In the genomic region with DNA sequence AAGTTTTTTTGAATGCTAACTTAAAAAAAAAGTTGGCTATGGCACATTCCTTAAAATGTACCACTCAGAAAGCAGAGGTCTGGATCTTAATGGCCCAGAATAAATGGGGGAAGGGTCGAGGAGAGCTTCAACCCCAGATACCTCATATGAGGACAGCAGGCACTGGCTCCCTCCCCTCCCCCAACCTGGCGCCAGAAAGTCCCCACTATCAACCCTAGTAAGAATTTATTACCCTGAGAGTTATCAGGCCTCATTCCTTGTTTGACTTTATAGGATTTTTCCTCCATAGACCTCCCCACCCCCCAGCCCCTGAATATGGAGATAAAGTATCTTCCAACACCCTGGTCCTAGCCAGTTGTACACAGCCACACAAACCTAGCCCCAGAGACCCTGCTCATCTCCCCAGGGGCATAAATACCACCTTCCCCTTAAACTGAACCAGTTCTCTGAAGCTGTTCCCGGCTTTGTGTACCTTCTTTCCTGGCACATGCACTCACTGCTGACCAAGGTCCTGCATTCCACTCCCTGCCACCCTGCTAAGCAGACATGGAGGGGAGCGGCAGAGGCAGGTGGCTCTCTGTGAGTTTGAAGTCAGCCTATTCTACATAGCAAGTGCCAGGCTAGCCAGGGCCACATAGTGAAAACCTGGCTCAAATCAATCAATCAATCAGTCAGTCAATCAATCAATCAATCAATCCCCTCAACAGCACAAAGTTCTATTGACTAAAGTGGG, we compare ENCODE assay signal across 30 mouse cellular contexts. TPM values are rescaled to one million over a fixed set of nuclear protein-coding genes. Genes with fewer than 3 reads are reported as not detected.
DNase-seq lines count a peak whose midpoint lies in the region; ATAC-seq and TF ChIP-seq lines count a peak whose summit lies in the region.
"Had no signal": no experiment of that assay in that cellular context is flagged by ENCODE, and none has a peak within 500 bp of the region (broad histone marks: within the 10 kb centered on the region; RNA-seq: fewer than 3 reads in every experiment).

No protein-coding gene starts in this region.

- no peak overlapping the region for H3K9ac ChIP-seq in hindbrain, postnatal 0 days (replicated peaks; ENCODE audit: low read length)
- H3K9ac ChIP-seq in midbrain, postnatal 0 days (replicated peaks; ENCODE audit: low read length, poor library complexity, severe bottlenecking) = no peak overlapping the region
- no peak overlapping the region for H3K9ac ChIP-seq in intestine, embryonic 15.5 days
- H3K9ac ChIP-seq: hindbrain, embryonic 15.5 days; lung, embryonic 15.5 days; midbrain, embryonic 15.5 days had no signal

- H3K4me2 ChIP-seq in hindbrain, postnatal 0 days (ENCODE audit: low read depth, low read length) = no peak overlapping the region
- no peak overlapping the region for H3K4me2 ChIP-seq in midbrain, postnatal 0 days (ENCODE audit: low read depth, low read length, poor library complexity, severe bottlenecking)
- H3K4me2 ChIP-seq in intestine, embryonic 15.5 days (replicated peaks) = no peak overlapping the region
- H3K4me2 ChIP-seq: hindbrain, embryonic 15.5 days; liver, embryonic 11.5 days; lung, embryonic 15.5 days; midbrain, embryonic 15.5 days; neural tube, embryonic 13.5 days had no signal

- peaks cover 47% of the 10 kb centered on the region for H3K36me3 ChIP-seq in hindbrain, embryonic 10.5 days
- peaks cover 37% of the 10 kb centered on the region for H3K36me3 ChIP-seq in hindbrain, postnatal 0 days (ENCODE audit: insufficient read depth, low read length)
- peaks cover 48% of the 10 kb centered on the region for H3K36me3 ChIP-seq in midbrain, embryonic 10.5 days
- H3K36me3 ChIP-seq in midbrain, postnatal 0 days (ENCODE audit: insufficient read depth, low read length) = peaks cover 31% of the 10 kb centered on the region
- peaks cover 27% of the 10 kb centered on the region for H3K36me3 ChIP-seq in intestine, embryonic 15.5 days
- H3K36me3 ChIP-seq in small intestine, adult 2 months (ENCODE audit: control insufficient read depth, insufficient read depth, low read length) = peaks cover 45% of the 10 kb centered on the region

- TF ChIP-seq POLR2A in small intestine, adult 2 months (IDR thresholded peaks at IDR 0.05; ENCODE audit: low read depth, low read length) = no peak
- TF ChIP-seq POLR2A in cerebellum, adult 2 months (IDR thresholded peaks at IDR 0.05; ENCODE audit: borderline replicate concordance, insufficient read depth, low read length) = no peak

- H3K4me3 ChIP-seq in hindbrain, embryonic 10.5 days = no peak overlapping the region
- no peak overlapping the region for H3K4me3 ChIP-seq in hindbrain, postnatal 0 days (ENCODE audit: low read length)
- H3K4me3 ChIP-seq in midbrain, embryonic 10.5 days = no peak overlapping the region
- no peak overlapping the region for H3K4me3 ChIP-seq in midbrain, postnatal 0 days (ENCODE audit: low read depth, low read length)
- no peak overlapping the region for H3K4me3 ChIP-seq in intestine, embryonic 15.5 days (replicated peaks)
- H3K4me3 ChIP-seq in small intestine, adult 2 months (ENCODE audit: low read depth, low read length) = no peak overlapping the region
- H3K4me3 ChIP-seq in cerebellum, adult 2 months (replicated peaks; ENCODE audit: insufficient read depth, low read depth, low read length) = no peak overlapping the region
- H3K4me3 ChIP-seq: erythroblast, embryonic 14.5 days; hindbrain, embryonic 15.5 days; lung, embryonic 15.5 days; midbrain, embryonic 15.5 days; myocyte; neural tube, embryonic 13.5 days had no signal

- DNase-seq in hindbrain, embryonic 10.5 days (ENCODE audit: low spot score) = no peak
- DNase-seq in hindbrain, postnatal 0 days (ENCODE audit: low spot score) = no peak
- no peak for DNase-seq in midbrain, embryonic 10.5 days (ENCODE audit: low spot score)
- DNase-seq in midbrain, postnatal 0 days (ENCODE audit: low spot score) = no peak
- no peak for DNase-seq in cerebellum, adult 2 months
- DNase-seq: adrenal gland, postnatal 10 days; cerebellum, adult 9-10 months; embryo, embryonic 11 days; gastrocnemius, postnatal 14 days; kidney, adult 18-20 months; kidney, postnatal 4 days had no signal

- H3K27ac ChIP-seq in hindbrain, embryonic 10.5 days = peak overlapping the region; percentile 75
- no peak overlapping the region for H3K27ac ChIP-seq in hindbrain, postnatal 0 days
- 0 out of 2 replicates have a peak overlapping the region, but pooled peaks have one; percentile 18 for H3K27ac ChIP-seq in midbrain, embryonic 10.5 days (replicated peaks)
- H3K27ac ChIP-seq in midbrain, postnatal 0 days (ENCODE audit: low read depth, low read length) = no peak overlapping the region
- peak overlapping the region; percentile 59; the same call in 1 of the 2 replicates for H3K27ac ChIP-seq in intestine, embryonic 15.5 days
- H3K27ac ChIP-seq in small intestine, adult 2 months (ENCODE audit: insufficient read depth, low read depth, low read length) = peak overlapping the region; percentile 16; the same call in 1 of the 2 replicates
- H3K27ac ChIP-seq in cerebellum, adult 2 months (ENCODE audit: insufficient read depth, low read length) = no peak overlapping the region
- H3K27ac ChIP-seq: kidney, postnatal 0 days; lung, embryonic 15.5 days had no signal

- H3K4me1 ChIP-seq in hindbrain, embryonic 10.5 days (replicated peaks) = peaks cover 68% of the 10 kb centered on the region
- H3K4me1 ChIP-seq in hindbrain, postnatal 0 days (ENCODE audit: insufficient read depth, low read length) = 0 out of 2 replicates have a peak, but pooled peaks cover 4% of the 10 kb centered on the region
- peaks cover 56% of the 10 kb centered on the region for H3K4me1 ChIP-seq in midbrain, embryonic 10.5 days
- H3K4me1 ChIP-seq in midbrain, postnatal 0 days (ENCODE audit: insufficient read depth, low read length) = no peaks in the 10 kb centered on the region
- peaks cover 21% of the 10 kb centered on the region for H3K4me1 ChIP-seq in intestine, embryonic 15.5 days (replicated peaks)
- H3K4me1 ChIP-seq in small intestine, adult 2 months (ENCODE audit: control insufficient read depth, insufficient read depth, insufficient read length, low read length) = peaks cover 12% of the 10 kb centered on the region
- H3K4me1 ChIP-seq in cerebellum, adult 2 months (ENCODE audit: control insufficient read depth, insufficient read depth, low read length) = peaks cover 10% of the 10 kb centered on the region
- H3K4me1 ChIP-seq: lung, embryonic 15.5 days had no signal

- no peaks in the 10 kb centered on the region for H3K9me3 ChIP-seq in hindbrain, embryonic 10.5 days
- H3K9me3 ChIP-seq in hindbrain, postnatal 0 days (ENCODE audit: low read length) = no peaks in the 10 kb centered on the region
- no peaks in the 10 kb centered on the region for H3K9me3 ChIP-seq in midbrain, embryonic 10.5 days (replicated peaks)
- no peaks in the 10 kb centered on the region for H3K9me3 ChIP-seq in midbrain, postnatal 0 days (ENCODE audit: low read length)
- H3K9me3 ChIP-seq in intestine, embryonic 15.5 days = no peaks in the 10 kb centered on the region
- H3K9me3 ChIP-seq: hindbrain, embryonic 15.5 days; lung, embryonic 15.5 days; midbrain, embryonic 15.5 days; neural tube, embryonic 13.5 days had no signal

- 65% methylated on average over 4 of the region's 4 CpGs for WGBS in hindbrain, embryonic 10.5 days
- WGBS in hindbrain, postnatal 0 days = 63% methylated on average over 4 of the region's 4 CpGs
- 63% methylated on average over 4 of the region's 4 CpGs for WGBS in midbrain, embryonic 10.5 days
- WGBS in midbrain, postnatal 0 days = 67% methylated on average over 4 of the region's 4 CpGs
- 18% methylated on average over 4 of the region's 4 CpGs for WGBS in intestine, embryonic 15.5 days
- 22% methylated on average over 4 of the region's 4 CpGs for WGBS in small intestine, adult 2 months
- WGBS in cerebellum, adult 2 months = 36% methylated on average over 4 of the region's 4 CpGs

- ATAC-seq in hindbrain, postnatal 0 days = no peak
- ATAC-seq in midbrain, postnatal 0 days (ENCODE audit: low FRiP score) = no peak
- ATAC-seq in intestine, embryonic 15.5 days = peak; percentile 83
- ATAC-seq: midbrain, embryonic 15.5 days; Patski had no signal

- no peaks in the 10 kb centered on the region for H3K27me3 ChIP-seq in hindbrain, embryonic 10.5 days (ENCODE audit: insufficient read depth, poor library complexity, severe bottlenecking)
- no peaks in the 10 kb centered on the region for H3K27me3 ChIP-seq in hindbrain, postnatal 0 days (ENCODE audit: insufficient read depth, low read length)
- no peaks in the 10 kb centered on the region for H3K27me3 ChIP-seq in midbrain, embryonic 10.5 days (ENCODE audit: low read depth, poor library complexity, severe bottlenecking)
- H3K27me3 ChIP-seq in midbrain, postnatal 0 days (ENCODE audit: insufficient read depth, low read length) = no peaks in the 10 kb centered on the region
- no peaks in the 10 kb centered on the region for H3K27me3 ChIP-seq in intestine, embryonic 15.5 days (replicated peaks)
- no peaks in the 10 kb centered on the region for H3K27me3 ChIP-seq in small intestine, adult 2 months (ENCODE audit: control insufficient read depth, insufficient read depth, low read length)
- no peaks in the 10 kb centered on the region for H3K27me3 ChIP-seq in cerebellum, adult 2 months (ENCODE audit: control insufficient read depth, insufficient read depth, low read length)
- H3K27me3 ChIP-seq: hindbrain, embryonic 15.5 days; lung, embryonic 15.5 days; midbrain, embryonic 15.5 days; neural tube, embryonic 13.5 days; Patski had no signal

- no peak for TF ChIP-seq CTCF in hindbrain, postnatal 0 days (IDR thresholded peaks at IDR 0.05; ENCODE audit: low read depth)
- no peak for TF ChIP-seq CTCF in midbrain, postnatal 0 days (IDR thresholded peaks at IDR 0.05)
- no peak for TF ChIP-seq CTCF in small intestine, adult 2 months (IDR thresholded peaks at IDR 0.05; ENCODE audit: extremely low read depth, insufficient read length, insufficient replicate concordance, low read depth, low read length)
- TF ChIP-seq CTCF in cerebellum, adult 2 months (IDR thresholded peaks at IDR 0.05; ENCODE audit: borderline replicate concordance, insufficient read depth, low read depth, low read length) = no peak

RNA-seq across cellular contexts. Expression of gene Nhlh1, which starts 6.1 kb away (rescaled TPM):
- polyA plus RNA-seq in hindbrain, embryonic 10.5 days (2016; fragmentation: Nextera tagmentation; extraction: Ambion mirVana) = 9.9 and 16.3 TPM in 2 replicates
- 13.3 and 17.3 TPM in 2 replicates for total RNA-seq in hindbrain, postnatal 0 days (2014; rRNA removed)
- polyA plus RNA-seq in hindbrain, postnatal 0 days (2015; fragmentation: Nextera tagmentation; extraction: Ambion mirVana) = 2.3 and 2.4 TPM in 2 replicates
- polyA plus RNA-seq in midbrain, embryonic 10.5 days (2016; fragmentation: Nextera tagmentation; extraction: Ambion mirVana) = 5.5 and 6.9 TPM in 2 replicates
- 0.38 and 3.6 TPM in 2 replicates for total RNA-seq in midbrain, postnatal 0 days (2014; rRNA removed)
- 0.12 TPM in 1 of 2 replicates, not detected in the other for polyA plus RNA-seq in midbrain, postnatal 0 days (2015; fragmentation: Nextera tagmentation; extraction: Ambion mirVana)
- 0.06 and 0.09 TPM in 2 replicates for polyA plus RNA-seq in intestine, embryonic 15.5 days (2015; fragmentation: Nextera tagmentation; extraction: Ambion mirVana)
- 0.10 and 0.13 TPM in 2 replicates for polyA plus RNA-seq in small intestine, adult 2 months (2012; rRNA removed)
- polyA plus RNA-seq in cerebellum, adult 2 months (2012; rRNA removed) = 0.05 and 0.07 TPM in 2 replicates
- total RNA-seq: gastrocnemius, postnatal 14 days; granulocyte monocyte progenitor cell, adult 5-6 weeks; heart, postnatal 25 days; megakaryocyte, adult 5-6 weeks; MEL had no signal
- polyA plus RNA-seq: erythroblast, embryonic 14.5 days; heart, embryonic 14.5 days; kidney, postnatal 0 days; limb, embryonic 11.5 days; liver, embryonic 16.5 days; lung, embryonic 15.5 days; Patski; stomach, embryonic 14.5 days had no signal

RNA-seq across cellular contexts. Expression of gene Copa, which starts 18.9 kb away (rescaled TPM):
- 173 and 187 TPM in 2 replicates for polyA plus RNA-seq in hindbrain, embryonic 10.5 days (2016; fragmentation: Nextera tagmentation; extraction: Ambion mirVana)
- 189 and 191 TPM in 2 replicates for total RNA-seq in hindbrain, postnatal 0 days (2014; rRNA removed)
- 136 and 142 TPM in 2 replicates for polyA plus RNA-seq in hindbrain, postnatal 0 days (2015; fragmentation: Nextera tagmentation; extraction: Ambion mirVana)
- 175 and 206 TPM in 2 replicates for polyA plus RNA-seq in midbrain, embryonic 10.5 days (2016; fragmentation: Nextera tagmentation; extraction: Ambion mirVana)
- total RNA-seq in midbrain, postnatal 0 days (2014; rRNA removed) = 207 and 225 TPM in 2 replicates
- 149 and 155 TPM in 2 replicates for polyA plus RNA-seq in midbrain, postnatal 0 days (2015; fragmentation: Nextera tagmentation; extraction: Ambion mirVana)
- 201 and 203 TPM in 2 replicates for polyA plus RNA-seq in intestine, embryonic 15.5 days (2015; fragmentation: Nextera tagmentation; extraction: Ambion mirVana)
- 25.0 and 46.0 TPM in 2 replicates for polyA plus RNA-seq in small intestine, adult 2 months (2012; rRNA removed)
- 125 and 131 TPM in 2 replicates for polyA plus RNA-seq in cerebellum, adult 2 months (2012; rRNA removed)

RNA-seq across cellular contexts. Expression of gene Ncstn, which starts 19.1 kb away (rescaled TPM):
- polyA plus RNA-seq in hindbrain, embryonic 10.5 days (2016; fragmentation: Nextera tagmentation; extraction: Ambion mirVana) = 112 and 127 TPM in 2 replicates
- 77.5 and 86.9 TPM in 2 replicates for total RNA-seq in hindbrain, postnatal 0 days (2014; rRNA removed)
- polyA plus RNA-seq in hindbrain, postnatal 0 days (2015; fragmentation: Nextera tagmentation; extraction: Ambion mirVana) = 95.0 and 101 TPM in 2 replicates
- polyA plus RNA-seq in midbrain, embryonic 10.5 days (2016; fragmentation: Nextera tagmentation; extraction: Ambion mirVana) = 106 and 129 TPM in 2 replicates
- 70.3 and 78.7 TPM in 2 replicates for total RNA-seq in midbrain, postnatal 0 days (2014; rRNA removed)
- polyA plus RNA-seq in midbrain, postnatal 0 days (2015; fragmentation: Nextera tagmentation; extraction: Ambion mirVana) = 93.3 and 93.7 TPM in 2 replicates
- polyA plus RNA-seq in intestine, embryonic 15.5 days (2015; fragmentation: Nextera tagmentation; extraction: Ambion mirVana) = 135 and 136 TPM in 2 replicates
- polyA plus RNA-seq in small intestine, adult 2 months (2012; rRNA removed) = 46.4 and 118 TPM in 2 replicates
- polyA plus RNA-seq in cerebellum, adult 2 months (2012; rRNA removed) = 84.3 and 89.3 TPM in 2 replicates

RNA-seq across cellular contexts. Expression of gene Vangl2, which starts 35.2 kb away (rescaled TPM):
- 46.0 and 72.6 TPM in 2 replicates for polyA plus RNA-seq in hindbrain, embryonic 10.5 days (2016; fragmentation: Nextera tagmentation; extraction: Ambion mirVana)
- 86.6 and 117 TPM in 2 replicates for total RNA-seq in hindbrain, postnatal 0 days (2014; rRNA removed)
- polyA plus RNA-seq in hindbrain, postnatal 0 days (2015; fragmentation: Nextera tagmentation; extraction: Ambion mirVana) = 33.0 and 36.5 TPM in 2 replicates
- 49.1 and 55.4 TPM in 2 replicates for polyA plus RNA-seq in midbrain, embryonic 10.5 days (2016; fragmentation: Nextera tagmentation; extraction: Ambion mirVana)
- total RNA-seq in midbrain, postnatal 0 days (2014; rRNA removed) = 85.8 and 115 TPM in 2 replicates
- polyA plus RNA-seq in midbrain, postnatal 0 days (2015; fragmentation: Nextera tagmentation; extraction: Ambion mirVana) = 43.1 and 44.2 TPM in 2 replicates
- polyA plus RNA-seq in intestine, embryonic 15.5 days (2015; fragmentation: Nextera tagmentation; extraction: Ambion mirVana) = 8.9 and 10.1 TPM in 2 replicates
- polyA plus RNA-seq in small intestine, adult 2 months (2012; rRNA removed) = 1.4 and 1.6 TPM in 2 replicates
- polyA plus RNA-seq in cerebellum, adult 2 months (2012; rRNA removed) = 10.5 and 13.1 TPM in 2 replicates

Comparison
In these comparisons a context has a peak if more than half of its experiments do, and no peak if none do; other contexts are left out.
1. H3K27ac ChIP-seq: peak in hindbrain, embryonic 10.5 days (single experiment), midbrain, embryonic 10.5 days (single experiment), intestine, embryonic 15.5 days (single experiment) and small intestine, adult 2 months (single experiment); none in hindbrain, postnatal 0 days (single experiment), midbrain, postnatal 0 days (single experiment) and cerebellum, adult 2 months (single experiment).